Mouse (Mus musculus): ENCODE data around the gene Inpp5k. TPM values are rescaled to one million over a fixed set of nuclear protein-coding genes. Genes with fewer than 3 reads are reported as not detected.

Inpp5k gene
- total and polyA plus RNA-seq, 3 experiments, result 26.0 to 56.7 (median 40.2) TPM

DNA sequence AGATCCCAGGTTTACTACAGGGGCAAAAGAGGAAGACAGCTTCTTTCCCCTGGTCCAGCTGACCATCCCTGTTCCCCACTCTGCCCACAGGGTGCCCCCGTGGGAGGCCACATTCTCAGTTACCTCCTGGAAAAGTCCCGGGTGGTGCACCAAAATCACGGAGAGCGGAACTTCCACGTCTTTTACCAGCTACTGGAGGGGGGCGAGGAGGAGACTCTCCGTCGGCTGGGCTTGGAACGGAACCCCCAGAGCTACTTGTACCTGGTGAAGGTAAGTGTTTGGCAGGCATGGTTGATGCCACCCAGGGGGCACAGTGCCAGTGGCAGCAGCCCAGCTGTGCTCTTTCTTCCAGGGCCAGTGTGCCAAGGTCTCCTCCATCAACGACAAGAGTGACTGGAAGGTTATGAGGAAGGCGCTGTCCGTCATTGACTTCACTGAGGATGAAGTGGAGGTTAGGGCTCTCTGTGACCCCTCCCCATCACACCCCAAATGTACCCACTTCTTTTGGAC is 29.3 kb downstream of the Inpp5k start:
- TF ChIP-seq CTCF (IDR thresholded peaks at IDR 0.05; ENCODE audit: low read depth, low read length) (no peak), GATA2 (IDR thresholded peaks at IDR 0.05; ENCODE audit: borderline replicate concordance, low read depth, low read length) (no peak), TAL1 (conservative IDR thresholded peaks at IDR 0.05; ENCODE audit: low read depth, low read length) (no peak), GATA1 (IDR thresholded peaks at IDR 0.05; ENCODE audit: borderline replicate concordance, low read length) (no peak), POLR2AphosphoS5 (IDR thresholded peaks at IDR 0.05; ENCODE audit: insufficient replicate concordance, low read depth, low read length) (no peak)
- no peak for DNase-seq (ENCODE audit: low spot score)
- Histone ChIP-seq H3K36me3 (replicated peaks) (peaks cover 77% of the 10 kb centered on the region), H3K4me3 (ENCODE audit: low read depth, low read length) (no peak overlapping the region), H3K27me3 (ENCODE audit: insufficient read depth, low read length) (no peaks in the 10 kb centered on the region), H3K4me1 (ENCODE audit: insufficient read depth, low read depth, low read length) (peaks cover 33% of the 10 kb centered on the region), H3K9me3 (replicated peaks) (no peaks in the 10 kb centered on the region)
- ATAC-seq (ENCODE audit: extremely low read depth, insufficient number of reproducible peaks, low FRiP score, poor library complexity, severe bottlenecking), result no peak

DNA sequence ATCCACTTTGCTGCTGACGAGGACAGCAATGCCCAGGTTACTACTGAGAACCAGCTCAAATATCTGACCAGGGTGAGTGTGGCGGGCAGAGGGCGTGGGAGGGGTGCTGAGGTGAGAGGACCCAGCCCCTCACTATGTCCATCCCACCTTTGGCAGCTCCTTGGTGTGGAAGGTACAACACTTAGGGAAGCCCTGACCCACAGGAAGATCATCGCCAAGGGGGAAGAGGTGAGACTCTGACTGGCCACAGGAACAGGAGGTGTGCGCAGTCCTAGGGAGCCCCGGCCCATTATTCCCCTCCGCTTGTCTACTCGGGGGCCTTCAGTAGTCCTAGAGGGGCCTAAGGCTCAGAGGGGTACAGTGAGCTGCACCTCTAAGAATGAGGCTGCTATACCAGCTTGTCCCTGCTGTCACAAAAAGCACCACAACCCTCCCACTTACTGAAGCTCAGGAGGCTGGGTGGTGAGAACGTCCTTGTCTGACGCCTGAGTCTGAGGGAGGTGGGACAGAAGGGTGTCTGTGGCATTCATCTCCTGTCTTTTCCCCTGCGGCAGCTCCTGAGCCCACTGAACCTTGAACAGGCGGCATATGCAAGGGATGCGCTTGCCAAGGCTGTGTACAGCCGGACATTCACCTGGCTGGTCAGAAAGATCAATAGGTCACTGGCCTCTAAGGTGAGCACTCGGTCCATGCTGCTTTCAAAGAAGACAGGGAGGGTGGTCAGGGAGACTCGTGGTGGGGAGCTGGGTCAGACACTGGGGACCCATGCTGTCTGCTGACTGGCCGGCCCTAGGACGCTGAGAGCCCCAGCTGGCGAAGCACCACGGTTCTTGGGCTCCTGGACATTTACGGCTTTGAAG is 30.4 kb downstream of the Inpp5k start:
- Histone ChIP-seq H3K36me3 (replicated peaks) (peaks cover 87% of the 10 kb centered on the region), H3K4me3 (ENCODE audit: low read depth, low read length) (no peak overlapping the region), H3K4me1 (ENCODE audit: insufficient read depth, low read depth, low read length) (peaks cover 23% of the 10 kb centered on the region), H3K27me3 (ENCODE audit: insufficient read depth, low read length) (no peaks in the 10 kb centered on the region), H3K9me3 (replicated peaks) (no peaks in the 10 kb centered on the region)
- TF ChIP-seq POLR2AphosphoS5 (IDR thresholded peaks at IDR 0.05; ENCODE audit: insufficient replicate concordance, low read depth, low read length) (no peak), TAL1 (conservative IDR thresholded peaks at IDR 0.05; ENCODE audit: low read depth, low read length) (no peak), GATA1 (IDR thresholded peaks at IDR 0.05; ENCODE audit: borderline replicate concordance, low read length) (no peak), GATA2 (IDR thresholded peaks at IDR 0.05; ENCODE audit: borderline replicate concordance, low read depth, low read length) (no peak), CTCF (IDR thresholded peaks at IDR 0.05; ENCODE audit: low read depth, low read length) (no peak)
- ATAC-seq (ENCODE audit: extremely low read depth, insufficient number of reproducible peaks, low FRiP score, poor library complexity, severe bottlenecking) (no peak), DNase-seq (ENCODE audit: low spot score) (no peak)

DNA sequence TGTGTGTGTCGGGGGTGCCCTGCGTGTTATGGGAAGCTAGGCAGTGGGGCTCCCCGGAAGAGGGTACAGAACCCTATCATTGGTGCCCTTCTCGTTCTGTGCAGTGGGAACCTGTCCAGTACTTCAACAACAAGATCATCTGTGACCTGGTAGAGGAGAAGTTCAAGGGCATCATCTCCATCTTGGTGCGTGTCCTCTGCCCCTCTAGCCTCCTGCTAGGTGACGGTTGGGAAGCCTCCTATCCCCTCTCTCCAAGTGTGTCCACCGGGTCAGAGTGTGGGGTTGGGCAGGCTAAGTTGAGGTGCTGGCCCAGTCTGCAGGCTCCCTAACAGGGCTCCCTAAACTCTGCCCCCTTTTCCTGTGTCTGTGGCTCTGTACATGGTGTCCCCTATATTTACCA is 31.3 kb downstream of the Inpp5k start:
- no peak for ATAC-seq (ENCODE audit: extremely low read depth, insufficient number of reproducible peaks, low FRiP score, poor library complexity, severe bottlenecking)
- DNase-seq (ENCODE audit: low spot score), result no peak
- Histone ChIP-seq H3K4me3 (ENCODE audit: low read depth, low read length) (no peak overlapping the region), H3K9me3 (replicated peaks) (no peaks in the 10 kb centered on the region), H3K36me3 (replicated peaks) (peaks cover 92% of the 10 kb centered on the region), H3K4me1 (ENCODE audit: insufficient read depth, low read depth, low read length) (peaks cover 19% of the 10 kb centered on the region), H3K27me3 (ENCODE audit: insufficient read depth, low read length) (no peaks in the 10 kb centered on the region)
- no peak for TF ChIP-seq POLR2AphosphoS5 (IDR thresholded peaks at IDR 0.05; ENCODE audit: insufficient replicate concordance, low read depth, low read length)
- no peak for TF ChIP-seq GATA1 (IDR thresholded peaks at IDR 0.05; ENCODE audit: borderline replicate concordance, low read length)
- no peak for TF ChIP-seq TAL1 (conservative IDR thresholded peaks at IDR 0.05; ENCODE audit: low read depth, low read length)
- no peak for TF ChIP-seq CTCF (IDR thresholded peaks at IDR 0.05; ENCODE audit: low read depth, low read length)
- no peak for TF ChIP-seq GATA2 (IDR thresholded peaks at IDR 0.05; ENCODE audit: borderline replicate concordance, low read depth, low read length)

DNA sequence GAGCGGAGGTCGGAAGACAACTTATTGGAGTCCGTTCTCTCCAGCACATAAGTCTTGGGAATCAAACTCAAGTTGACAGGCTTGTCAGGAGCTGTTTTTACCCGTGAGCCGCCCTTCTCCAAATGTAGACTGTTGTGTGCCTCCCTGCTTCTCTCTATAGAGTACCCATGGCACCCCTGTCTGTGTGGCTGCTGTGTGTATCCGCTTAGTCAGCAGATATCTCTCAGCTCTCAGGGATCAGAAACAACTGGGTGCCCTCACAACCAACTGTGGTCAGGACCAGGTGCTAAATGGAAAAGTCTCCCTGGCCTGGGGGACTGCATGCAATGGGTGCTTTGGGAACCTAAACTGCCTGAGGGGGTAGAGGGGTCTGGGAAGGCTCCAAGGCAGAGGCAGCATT is 35.5 kb downstream of the Inpp5k start:
- H3K27me3 ChIP-seq (ENCODE audit: insufficient read depth, low read length), result no peaks in the 10 kb centered on the region
- H3K9me3 ChIP-seq (replicated peaks), result no peaks in the 10 kb centered on the region
- no peak overlapping the region for H3K4me3 ChIP-seq (ENCODE audit: low read depth, low read length)
- TF ChIP-seq GATA1 (IDR thresholded peaks at IDR 0.05; ENCODE audit: borderline replicate concordance, low read length) (no peak), GATA2 (IDR thresholded peaks at IDR 0.05; ENCODE audit: borderline replicate concordance, low read depth, low read length) (no peak), CTCF (IDR thresholded peaks at IDR 0.05; ENCODE audit: low read depth, low read length) (no peak), POLR2AphosphoS5 (IDR thresholded peaks at IDR 0.05; ENCODE audit: insufficient replicate concordance, low read depth, low read length) (no peak), TAL1 (conservative IDR thresholded peaks at IDR 0.05; ENCODE audit: low read depth, low read length) (no peak)
- DNase-seq (ENCODE audit: low spot score) (no peak), ATAC-seq (ENCODE audit: extremely low read depth, insufficient number of reproducible peaks, low FRiP score, poor library complexity, severe bottlenecking) (no peak)
- peaks cover 91% of the 10 kb centered on the region for H3K36me3 ChIP-seq (replicated peaks)
- H3K4me1 ChIP-seq (ENCODE audit: insufficient read depth, low read depth, low read length), result peaks cover 21% of the 10 kb centered on the region

DNA sequence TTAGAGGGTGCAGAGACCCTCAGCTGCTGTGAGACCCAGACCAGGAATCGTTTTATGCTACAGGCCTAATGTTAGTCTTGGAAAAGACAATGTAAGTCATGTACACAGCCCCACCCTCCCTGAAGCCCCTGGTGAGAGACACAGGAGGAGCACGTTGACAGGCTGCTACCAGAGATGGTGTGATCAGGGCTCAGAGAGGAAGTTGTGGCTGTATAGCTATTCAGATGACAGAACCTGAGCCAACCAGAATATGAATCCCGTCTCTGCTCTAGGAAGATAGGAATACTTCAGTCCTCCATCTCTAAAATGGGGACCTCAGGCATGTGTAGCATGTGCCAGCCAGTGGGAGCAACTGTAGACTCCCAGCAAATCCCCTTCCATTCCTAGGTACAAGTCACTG is 37.8 kb downstream of the Inpp5k start:
- Histone ChIP-seq H3K4me3 (ENCODE audit: low read depth, low read length) (no peak overlapping the region), H3K36me3 (replicated peaks) (peaks cover 93% of the 10 kb centered on the region), H3K9me3 (replicated peaks) (no peaks in the 10 kb centered on the region), H3K4me1 (ENCODE audit: insufficient read depth, low read depth, low read length) (peaks cover 17% of the 10 kb centered on the region), H3K27me3 (ENCODE audit: insufficient read depth, low read length) (no peaks in the 10 kb centered on the region)
- TF ChIP-seq GATA2 (IDR thresholded peaks at IDR 0.05; ENCODE audit: borderline replicate concordance, low read depth, low read length), result no peak
- TF ChIP-seq CTCF (IDR thresholded peaks at IDR 0.05; ENCODE audit: low read depth, low read length), result no peak
- TF ChIP-seq GATA1 (IDR thresholded peaks at IDR 0.05; ENCODE audit: borderline replicate concordance, low read length), result no peak
- TF ChIP-seq POLR2AphosphoS5 (IDR thresholded peaks at IDR 0.05; ENCODE audit: insufficient replicate concordance, low read depth, low read length), result no peak
- TF ChIP-seq TAL1 (conservative IDR thresholded peaks at IDR 0.05; ENCODE audit: low read depth, low read length), result no peak
- DNase-seq (ENCODE audit: low spot score) (no peak), ATAC-seq (ENCODE audit: extremely low read depth, insufficient number of reproducible peaks, low FRiP score, poor library complexity, severe bottlenecking) (no peak)

DNA sequence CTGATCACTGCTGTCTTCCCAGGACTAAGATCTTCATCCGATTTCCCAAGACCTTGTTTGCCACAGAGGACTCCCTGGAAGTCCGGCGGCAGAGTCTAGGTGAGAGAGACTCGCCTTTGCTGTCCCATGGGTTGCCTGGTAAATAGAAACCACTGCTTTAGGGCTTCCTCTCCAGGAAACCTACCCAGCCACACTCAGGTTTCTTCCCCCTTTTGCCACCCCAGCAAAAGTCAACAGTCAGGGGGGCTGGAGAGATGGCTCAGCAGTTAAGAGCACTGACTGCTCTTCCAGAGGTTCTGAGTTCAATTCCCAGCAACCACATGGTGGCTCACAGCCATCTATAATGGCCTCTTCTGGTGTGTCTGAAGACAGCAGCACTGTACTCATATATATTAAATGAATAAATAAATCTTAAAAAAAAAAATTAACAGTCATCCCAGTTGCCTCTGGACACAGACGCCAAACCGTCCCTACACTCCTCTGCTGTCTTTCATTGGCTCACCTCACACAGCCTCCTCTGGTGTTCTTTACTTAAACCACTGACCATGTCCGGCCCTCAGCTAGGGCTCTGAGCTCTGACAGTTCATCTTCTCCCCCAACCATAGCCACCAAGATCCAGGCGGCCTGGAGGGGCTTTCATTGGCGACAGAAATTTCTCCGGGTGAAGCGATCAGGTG is 38.5 kb downstream of the Inpp5k start:
- peaks cover 17% of the 10 kb centered on the region for H3K4me1 ChIP-seq (ENCODE audit: insufficient read depth, low read depth, low read length)
- ATAC-seq (ENCODE audit: extremely low read depth, insufficient number of reproducible peaks, low FRiP score, poor library complexity, severe bottlenecking) (no peak), DNase-seq (ENCODE audit: low spot score) (no peak)
- no peak overlapping the region for H3K4me3 ChIP-seq (ENCODE audit: low read depth, low read length)
- TF ChIP-seq GATA1 (IDR thresholded peaks at IDR 0.05; ENCODE audit: borderline replicate concordance, low read length), result no peak
- no peak for TF ChIP-seq POLR2AphosphoS5 (IDR thresholded peaks at IDR 0.05; ENCODE audit: insufficient replicate concordance, low read depth, low read length)
- no peaks in the 10 kb centered on the region for H3K27me3 ChIP-seq (ENCODE audit: insufficient read depth, low read length)
- H3K36me3 ChIP-seq (replicated peaks), result peaks cover 94% of the 10 kb centered on the region
- no peaks in the 10 kb centered on the region for H3K9me3 ChIP-seq (replicated peaks)

Measured in G1E (cell line).